Mouse (Mus musculus) gastrocnemius, adult 8-10 months (tissue): Measurements from ENCODE around the gene Prkca. TPM values are rescaled to one million over a fixed set of nuclear protein-coding genes. Genes with fewer than 3 reads are reported as not detected.

Source experiments
- DNase-seq, 2 experiments: peaks; one replicate each; pipeline ENCODE4 v3.0.0; 2022; ENCODE audit warnings: low spot score in 2 of 2
- total RNA-seq, 4 experiments: library from RNA; stranded (reverse); gene quantifications; 2 replicates each; pipeline ENCODE4 v1.2.4; 2022

The Prkca gene
- total RNA-seq, 4 experiments from 2014 or later: 50.1 to 62.0 (median 55.0) TPM

- no peak for DNase-seq
These were observed 45.8 kb downstream of the Prkca start for GRCm38 (mm10) chr11:108297956-108298355.

GRCm38 (mm10) chr11:108295373-108295772 lies 48.4 kb downstream of the Prkca start:
- DNase-seq: no peak

DNA sequence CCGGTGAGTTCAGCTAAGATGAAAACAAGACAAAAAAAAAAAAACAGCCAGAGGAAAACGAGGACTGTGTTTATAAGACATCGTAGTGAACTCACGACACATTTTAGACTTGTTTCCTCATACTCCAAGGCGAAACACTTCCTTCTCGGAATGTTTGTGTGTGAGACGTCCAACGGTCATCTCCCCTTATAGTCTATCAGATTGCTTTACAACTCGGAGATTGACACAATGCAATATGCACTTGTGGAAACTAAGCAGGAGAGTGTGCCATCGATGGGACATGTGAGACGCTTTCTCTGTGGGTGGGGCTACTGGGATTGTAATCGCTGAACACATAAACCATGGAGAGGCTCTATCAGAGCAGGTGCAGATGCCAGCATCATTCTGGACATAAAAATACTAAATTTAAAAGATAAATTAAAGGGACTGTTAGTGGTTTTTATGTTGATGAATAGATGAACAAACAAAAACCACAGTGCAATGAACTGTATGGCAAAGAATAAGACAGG lies 49.4 kb downstream of the Prkca start:
- DNase-seq: no peak

GRCm38 (mm10) chr11:108293843-108294242 lies 49.9 kb downstream of the Prkca start:
- no peak for DNase-seq

DNA sequence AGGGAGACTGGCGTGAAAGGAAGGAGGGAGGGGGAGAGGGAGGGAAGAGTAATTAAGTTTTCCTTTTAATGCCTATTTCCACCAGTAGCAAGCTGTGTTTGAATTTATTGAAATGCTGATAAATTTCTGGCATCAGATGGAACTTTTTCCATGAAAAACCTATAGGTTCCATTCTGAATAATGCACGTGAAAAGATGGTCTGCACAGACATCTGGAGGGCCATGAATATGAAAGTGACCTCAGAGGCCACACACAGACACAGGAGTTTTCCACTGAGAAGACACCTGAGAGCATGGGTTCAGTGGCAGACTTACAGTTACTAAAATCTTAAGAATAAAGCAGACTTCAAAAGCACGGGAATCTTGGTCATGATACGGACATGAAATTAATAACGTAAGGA lies 54.5 kb downstream of the Prkca start:
- no peak for DNase-seq

- DNase-seq: no peak
These were observed 56.4 kb downstream of the Prkca start for GRCm38 (mm10) chr11:108287321-108287720.

- DNase-seq: no peak
These were observed 58.7 kb downstream of the Prkca start for GRCm38 (mm10) chr11:108285046-108285445.

DNA sequence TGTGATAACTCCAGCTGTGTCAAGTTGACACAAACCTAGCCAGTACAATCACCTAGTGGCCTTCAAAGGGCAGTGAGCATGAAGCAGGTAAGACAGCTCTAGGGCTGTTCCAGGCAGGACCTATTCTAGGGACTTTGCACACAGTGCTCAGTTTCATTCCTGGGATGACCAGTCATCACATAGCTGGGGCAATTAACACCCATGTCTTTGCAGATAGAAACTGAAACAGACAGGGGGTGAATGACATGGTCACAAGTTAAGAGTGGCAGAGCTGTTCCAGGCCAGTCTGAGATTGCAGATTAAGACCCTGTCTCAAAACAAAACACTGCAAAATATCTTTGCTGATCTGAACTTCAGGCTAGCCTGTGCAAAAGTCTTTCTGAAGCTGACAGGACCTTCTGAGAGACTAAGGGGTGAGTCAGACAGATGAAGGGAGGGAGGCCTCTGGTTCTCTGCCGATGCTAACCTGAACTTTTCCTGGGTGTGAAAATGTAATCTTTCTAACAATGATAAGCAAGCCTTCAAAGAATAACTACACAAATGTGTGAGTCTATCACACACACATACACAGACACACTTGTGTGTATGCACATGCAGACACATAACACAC lies 60.8 kb downstream of the Prkca start:
- no peak for DNase-seq

- no peak for DNase-seq
These were observed 63.9 kb downstream of the Prkca start for GRCm38 (mm10) chr11:108279748-108280373.

DNA sequence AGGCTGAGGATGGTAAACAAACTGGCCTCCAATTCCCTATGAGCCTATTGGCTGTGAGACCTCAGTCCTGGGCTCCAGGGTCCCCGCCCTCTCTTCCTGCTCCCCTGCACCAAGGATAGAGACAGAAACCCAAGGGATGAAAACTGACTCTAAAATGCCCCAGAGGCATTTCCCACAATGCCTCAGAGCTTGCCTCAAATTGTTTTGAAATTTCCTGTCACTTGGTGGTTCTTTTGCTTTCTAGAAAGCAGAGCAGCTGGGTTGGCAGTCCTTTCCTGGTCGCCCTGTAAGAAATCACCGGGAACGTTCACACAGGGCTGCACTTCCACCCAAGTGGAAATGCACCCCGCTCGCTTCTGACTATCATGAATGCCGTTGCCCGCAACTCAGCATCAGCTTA lies 66.6 kb downstream of the Prkca start:
- no peak for DNase-seq

DNA sequence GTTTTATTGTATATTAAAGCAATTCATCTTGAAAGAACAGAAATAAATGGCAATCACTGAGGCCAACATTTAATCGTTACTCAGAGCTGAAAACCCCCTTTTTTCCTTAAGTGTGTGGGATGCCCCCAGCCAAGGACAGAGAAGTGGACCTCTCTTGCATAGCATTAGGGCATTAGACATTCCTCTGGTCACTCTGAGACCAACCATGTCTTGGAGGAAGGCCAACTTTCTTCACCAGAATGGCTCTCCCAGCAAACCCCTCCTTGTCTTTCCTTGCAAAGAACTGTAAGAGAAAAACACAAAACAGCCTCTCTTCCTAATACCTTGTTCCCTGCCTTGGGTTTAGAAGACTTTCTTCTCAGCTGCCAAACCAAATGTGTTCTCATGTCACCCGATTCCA lies 67.6 kb downstream of the Prkca start:
- DNase-seq: no peak

DNA sequence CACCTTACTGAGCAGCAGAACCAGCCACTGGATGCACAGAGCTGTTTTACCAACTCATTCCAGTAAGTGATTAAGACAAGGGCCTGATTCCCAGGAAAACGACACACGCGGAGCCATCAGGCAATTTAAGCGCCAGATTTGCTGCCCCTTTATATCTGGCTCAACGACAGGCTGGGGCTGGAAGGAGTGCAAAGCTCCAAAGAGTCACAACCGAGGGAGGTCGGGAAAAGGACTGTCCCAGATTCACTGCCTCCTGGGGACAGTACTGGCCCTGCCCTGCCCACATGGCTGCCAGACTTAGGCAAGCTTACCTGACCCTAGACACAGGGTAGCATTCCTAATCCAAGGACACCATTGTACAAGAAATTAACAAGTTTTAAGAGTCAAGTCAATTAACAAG lies 69.7 kb downstream of the Prkca start:
- DNase-seq: no peak

DNA sequence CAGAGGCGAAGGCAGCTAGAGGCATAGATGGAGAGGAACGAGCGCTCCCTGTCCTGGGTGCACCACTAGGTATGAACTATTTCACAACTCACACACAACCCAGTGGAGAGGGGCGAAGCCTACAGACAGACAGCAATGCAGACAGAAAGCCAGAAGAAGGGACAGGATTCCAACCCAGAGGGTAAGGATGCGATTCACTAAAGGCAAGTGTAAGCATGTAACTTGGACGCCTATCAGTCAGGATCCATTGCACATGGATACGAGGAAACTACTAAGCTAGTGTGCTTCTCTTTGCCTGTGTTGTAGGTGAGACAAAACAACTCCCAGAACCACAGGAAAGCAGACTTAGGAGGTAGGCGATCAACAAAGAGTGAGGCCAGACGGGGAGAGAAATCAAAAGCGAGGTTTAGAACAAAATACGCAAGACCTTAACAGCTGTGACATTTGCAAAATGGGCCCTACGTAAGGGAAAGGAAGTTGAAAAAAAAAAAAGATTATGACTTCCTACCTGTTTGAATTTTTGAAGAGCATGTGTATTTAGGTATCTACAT lies 70.2 kb downstream of the Prkca start:
- no peak for DNase-seq

GRCm38 (mm10) chr11:108272601-108273414 lies 70.9 kb downstream of the Prkca start:
- no peak for DNase-seq

DNA sequence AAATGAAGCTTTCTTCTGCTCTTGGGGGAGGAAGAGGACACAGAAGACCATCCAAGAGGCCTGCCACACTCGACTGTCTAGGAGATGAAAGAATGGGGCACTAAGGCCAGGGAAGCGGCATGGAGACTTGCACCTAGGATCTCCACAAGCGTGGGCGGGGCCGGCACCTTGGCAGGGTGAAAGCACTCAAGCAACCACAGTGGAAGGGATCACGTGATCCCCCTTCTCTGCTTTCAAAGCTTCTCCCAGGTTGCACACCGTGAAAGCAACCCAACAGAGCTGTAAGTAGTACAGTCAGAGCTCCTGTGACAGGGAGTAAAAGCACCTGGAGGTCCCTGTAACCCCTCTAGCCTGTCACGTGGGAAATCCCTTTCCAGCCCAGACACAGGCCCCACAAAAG lies 72.4 kb downstream of the Prkca start:
- no peak for DNase-seq

DNA sequence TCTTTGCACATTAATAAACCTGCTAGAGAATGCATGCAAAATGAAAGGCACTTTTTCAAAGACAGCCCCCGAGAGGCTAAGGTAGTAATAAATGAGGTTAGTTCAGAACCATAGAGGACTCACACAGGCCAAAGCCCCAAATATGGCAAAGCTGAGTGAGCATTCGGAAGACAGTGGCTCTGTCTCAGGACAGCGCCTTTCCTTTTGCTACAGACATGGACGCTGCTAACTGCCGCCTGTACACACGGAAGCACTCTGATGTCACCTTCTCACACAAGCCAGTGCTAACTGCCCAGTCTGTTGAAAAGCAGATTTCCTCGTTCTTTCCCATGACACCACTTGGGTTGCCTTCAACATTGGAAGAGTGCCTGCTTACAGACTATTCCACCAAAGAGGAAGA lies 74.2 kb downstream of the Prkca start:
- no peak for DNase-seq

DNA sequence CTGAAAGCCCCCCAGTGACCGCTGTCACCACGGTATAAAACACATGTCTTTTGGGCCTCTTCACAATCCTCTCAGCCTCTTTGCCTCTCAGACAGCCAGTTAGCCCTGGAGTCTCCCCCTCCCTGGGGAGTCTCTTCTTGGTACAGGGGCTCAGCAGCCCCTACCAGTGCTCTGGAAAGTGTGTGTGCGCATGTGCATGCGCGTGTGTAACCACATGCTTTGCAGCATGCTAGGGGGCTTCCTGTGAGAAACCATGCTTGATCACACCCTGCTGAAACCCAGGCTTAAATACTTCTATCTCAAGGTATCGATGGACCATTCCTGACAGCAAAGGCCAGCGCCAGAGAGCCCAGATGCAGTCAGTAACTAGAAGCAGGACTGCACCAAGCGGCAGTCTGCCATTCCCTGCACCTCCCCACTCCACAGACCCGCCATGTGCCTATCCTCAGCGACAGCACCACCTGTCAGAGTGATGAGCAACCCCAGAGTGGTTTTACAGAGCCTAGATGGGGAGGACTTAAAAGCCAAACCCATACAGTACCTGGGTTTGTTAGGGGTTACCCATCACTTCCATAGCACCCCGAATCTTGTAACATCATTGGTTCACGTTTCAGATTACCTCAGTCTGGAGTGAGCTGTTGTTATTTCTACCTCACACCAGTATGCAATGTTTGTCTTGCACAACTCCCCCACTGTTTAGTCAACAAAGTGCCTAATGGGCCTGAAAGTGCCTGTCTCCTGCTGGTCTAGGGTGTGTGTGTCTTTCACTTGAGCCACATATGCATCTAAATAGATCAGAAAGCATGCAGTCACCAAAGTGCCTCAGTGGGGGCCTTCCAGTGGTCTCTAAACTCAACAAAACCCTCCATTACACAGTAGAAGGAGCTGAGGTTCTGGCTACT lies 75.1 kb downstream of the Prkca start:
- DNase-seq: no peak

GRCm38 (mm10) chr11:108267825-108268224 lies 75.9 kb downstream of the Prkca start:
- DNase-seq: no peak

- no peak for DNase-seq
These were observed 76.7 kb downstream of the Prkca start for GRCm38 (mm10) chr11:108267066-108267465.

- no peak for DNase-seq
These were observed 79.9 kb downstream of the Prkca start for GRCm38 (mm10) chr11:108263868-108264267.

DNA sequence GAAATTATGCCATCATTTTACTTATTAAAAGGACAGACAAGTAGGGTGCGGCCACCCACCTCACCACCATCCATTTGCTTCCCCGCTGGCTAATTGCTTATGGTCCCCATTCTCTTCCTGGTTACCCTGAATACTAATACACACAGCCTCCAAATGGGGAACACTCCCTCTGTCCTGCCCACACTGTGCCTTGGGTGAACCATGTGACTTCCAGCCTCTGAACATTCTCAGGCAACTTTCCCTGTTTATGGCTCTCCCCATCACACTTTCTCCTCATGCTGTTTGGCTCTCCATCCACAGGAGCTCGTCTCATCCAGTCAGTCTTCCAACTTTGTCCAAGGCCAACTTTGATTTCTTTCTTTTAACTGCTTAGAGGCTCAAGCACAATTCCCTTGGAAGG lies 80.3 kb downstream of the Prkca start:
- DNase-seq: no peak
